Mouse (Mus musculus): ENCODE measurements at regions not wholly inside any gene's neighbourhood (a gene's known extent, or its start where the extent isn't known, plus 50 kb on each side); places are given as distances from the start of the nearest gene placed in this dataset.

DNA sequence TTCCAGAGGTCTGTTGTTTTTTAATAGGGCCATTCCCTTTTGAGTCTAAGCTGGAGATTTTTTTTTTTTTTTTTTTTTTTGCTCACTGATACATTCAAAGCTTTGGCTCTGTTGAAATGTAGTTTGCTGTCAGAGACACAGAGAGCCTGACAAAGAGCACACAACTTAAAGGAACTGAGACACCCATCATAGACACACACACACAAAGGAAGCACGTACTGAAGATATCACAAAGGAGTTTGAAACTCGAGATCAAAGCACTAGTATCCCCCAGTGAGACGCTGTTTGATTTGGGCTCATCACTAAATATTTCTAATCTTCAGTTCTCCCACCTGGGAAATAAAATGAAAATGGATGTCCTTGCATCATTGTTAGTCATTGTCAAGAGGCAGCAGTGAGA is 210.0 kb downstream of the Npr3 start:
- H3K9ac ChIP-seq = no peak overlapping the region
- no peaks in the 10 kb centered on the region for H3K4me1 ChIP-seq (replicated peaks)
- no peak for ATAC-seq (ENCODE audit: low FRiP score)
- WGBS = 41% methylated on average over 3 of the region's 3 CpGs
- no peaks in the 10 kb centered on the region for H3K27me3 ChIP-seq
- H3K4me2 ChIP-seq = no peak overlapping the region
- no peak overlapping the region for H3K4me3 ChIP-seq
- H3K36me3 ChIP-seq = no peaks in the 10 kb centered on the region
- H3K27ac ChIP-seq = no peak overlapping the region
- H3K9me3 ChIP-seq = no peaks in the 10 kb centered on the region

DNA sequence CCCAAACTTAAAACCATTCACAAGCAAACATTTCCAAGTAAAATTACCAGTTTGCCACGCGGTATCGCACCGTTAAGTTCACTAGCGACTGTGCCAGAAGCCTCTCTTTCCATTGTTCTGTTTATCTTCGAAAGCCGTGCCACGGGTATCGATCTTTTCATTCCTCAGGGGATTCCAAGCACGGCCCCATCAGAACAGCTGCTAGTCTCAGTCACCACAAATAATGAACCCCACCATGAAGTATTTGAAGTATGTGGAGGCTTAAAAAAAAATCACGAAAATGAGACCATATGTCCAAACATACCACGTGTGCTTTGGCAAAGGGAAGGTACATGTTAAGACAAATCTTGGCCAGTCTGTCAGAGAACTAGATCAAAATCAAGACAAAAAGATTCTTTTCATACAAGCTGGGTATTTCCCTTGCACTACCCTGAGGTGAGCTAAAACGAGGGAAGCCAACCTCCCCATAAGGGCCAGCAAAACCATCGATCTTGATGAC is 213.3 kb downstream of the Npr3 start:
- no peak overlapping the region for H3K9ac ChIP-seq
- 76% methylated on average over 14 of the region's 14 CpGs for WGBS
- H3K4me2 ChIP-seq = no peak overlapping the region
- ATAC-seq (ENCODE audit: low FRiP score) = no peak
- no peak overlapping the region for H3K4me3 ChIP-seq
- no peaks in the 10 kb centered on the region for H3K27me3 ChIP-seq
- H3K9me3 ChIP-seq = no peaks in the 10 kb centered on the region
- no peak overlapping the region for H3K27ac ChIP-seq
- H3K4me1 ChIP-seq (replicated peaks) = no peaks in the 10 kb centered on the region
- no peaks in the 10 kb centered on the region for H3K36me3 ChIP-seq

DNA sequence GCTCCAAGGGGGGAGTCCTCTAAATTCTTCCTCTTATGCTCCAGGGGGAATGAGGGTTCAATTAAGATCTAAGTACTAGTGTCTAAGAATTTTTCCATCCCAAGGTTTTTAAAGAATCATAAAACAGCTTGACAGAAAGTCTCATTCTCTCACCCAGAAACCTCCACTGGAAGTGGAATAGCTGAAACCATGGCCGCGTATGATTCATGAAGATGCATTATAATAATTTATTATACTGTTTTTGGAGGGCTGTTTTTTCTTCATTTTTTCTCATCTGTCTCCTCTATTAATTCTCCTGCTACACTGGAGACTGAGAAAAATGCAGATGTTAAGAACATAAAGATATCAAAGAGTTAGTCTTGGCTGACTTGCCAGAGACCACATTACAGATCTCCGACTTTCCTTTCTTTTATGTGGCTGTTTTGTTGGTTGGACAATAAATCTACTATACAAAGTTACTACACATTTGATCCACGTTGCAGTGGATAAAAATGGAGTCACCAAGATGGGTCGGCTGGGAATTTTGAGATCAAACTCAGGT is 242.2 kb downstream of the Npr3 start:
- no peak overlapping the region for H3K9ac ChIP-seq
- ATAC-seq (ENCODE audit: low FRiP score) = no peak

DNA sequence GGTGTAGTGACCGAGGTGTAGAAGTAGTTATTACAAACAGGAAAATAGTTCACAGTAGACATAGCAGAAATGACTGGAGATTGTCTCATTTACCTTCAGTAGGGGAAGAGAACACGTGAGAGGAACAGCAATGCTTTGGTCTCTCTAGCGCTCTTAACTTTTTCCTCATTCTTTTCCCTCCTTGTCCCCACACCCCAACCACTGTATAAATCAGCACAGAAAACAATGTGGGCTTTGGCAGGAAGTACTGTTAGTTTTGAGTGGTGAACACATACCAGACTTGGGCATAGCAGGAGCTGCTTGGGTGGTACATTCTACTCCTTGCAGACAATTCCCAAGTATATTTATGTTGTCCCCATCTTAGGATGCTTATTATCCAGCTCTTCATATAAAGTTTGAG is 251.9 kb downstream of the Npr3 start:
- ATAC-seq (ENCODE audit: low FRiP score) = no peak
- no peak overlapping the region for H3K27ac ChIP-seq
- H3K4me3 ChIP-seq = no peak overlapping the region
- H3K9me3 ChIP-seq = no peaks in the 10 kb centered on the region
- H3K27me3 ChIP-seq = no peaks in the 10 kb centered on the region
- no peak overlapping the region for H3K4me2 ChIP-seq
- H3K36me3 ChIP-seq = no peaks in the 10 kb centered on the region
- 91% methylated on average over 3 of the region's 3 CpGs for WGBS
- H3K9ac ChIP-seq = no peak overlapping the region
- no peaks in the 10 kb centered on the region for H3K4me1 ChIP-seq (replicated peaks)

More for the DNA sequence above, 242.2 kb downstream of the Npr3 start:
- no peaks in the 10 kb centered on the region for H3K36me3 ChIP-seq
- H3K4me1 ChIP-seq (replicated peaks) = no peaks in the 10 kb centered on the region
- H3K27ac ChIP-seq = no peak overlapping the region
- WGBS = 86% methylated on average over 5 of the region's 5 CpGs
- no peaks in the 10 kb centered on the region for H3K27me3 ChIP-seq
- no peaks in the 10 kb centered on the region for H3K9me3 ChIP-seq
- no peak overlapping the region for H3K4me2 ChIP-seq
- H3K4me3 ChIP-seq = no peak overlapping the region

DNA sequence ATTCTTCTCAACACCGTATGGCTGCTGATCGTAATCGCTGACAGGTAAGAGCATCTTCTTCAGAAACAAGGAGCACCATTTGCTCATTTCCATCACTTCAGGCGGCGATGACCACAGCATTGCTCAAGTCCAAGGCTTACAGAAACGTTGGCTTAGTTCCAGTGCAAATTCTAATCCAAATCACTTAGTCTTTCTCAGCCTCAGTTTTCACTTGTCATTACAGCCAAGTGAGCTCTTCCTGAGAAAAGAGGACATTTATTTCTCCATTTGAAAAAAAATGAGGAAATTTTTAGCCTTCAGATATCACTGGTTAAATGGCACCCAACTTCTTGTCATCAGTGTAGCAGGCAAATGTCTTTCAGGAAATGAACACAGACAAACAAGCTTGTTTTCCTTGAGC is 246.8 kb upstream of the Tars start:
- ATAC-seq (ENCODE audit: low FRiP score) = no peak
- WGBS = 92% methylated on average over 6 of the region's 6 CpGs
- H3K4me1 ChIP-seq (replicated peaks) = no peaks in the 10 kb centered on the region
- no peak overlapping the region for H3K4me3 ChIP-seq
- no peak overlapping the region for H3K27ac ChIP-seq
- H3K4me2 ChIP-seq = no peak overlapping the region
- no peaks in the 10 kb centered on the region for H3K36me3 ChIP-seq
- no peak overlapping the region for H3K9ac ChIP-seq
- H3K27me3 ChIP-seq = no peaks in the 10 kb centered on the region
- H3K9me3 ChIP-seq = no peaks in the 10 kb centered on the region

DNA sequence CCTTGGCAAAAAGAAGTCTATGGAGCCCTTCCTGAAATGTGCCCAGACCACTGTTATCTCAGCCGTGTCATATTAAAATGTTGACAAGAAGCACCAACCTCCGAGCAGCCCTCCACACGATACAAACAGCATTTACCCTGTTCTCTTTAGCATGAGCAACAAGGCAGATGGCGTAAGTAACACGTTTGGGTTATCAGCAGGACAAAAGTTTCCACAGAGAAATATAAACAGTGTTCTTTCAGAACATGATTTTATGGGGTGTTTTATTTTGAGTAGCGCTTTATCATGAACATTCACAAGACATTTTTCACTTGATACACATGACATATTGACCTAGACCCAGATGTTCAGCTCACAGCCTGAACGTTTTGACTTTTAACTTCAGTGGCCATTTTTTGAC is 245.3 kb upstream of the Tars start:
- no peaks in the 10 kb centered on the region for H3K27me3 ChIP-seq
- no peak overlapping the region for H3K4me2 ChIP-seq
- no peak overlapping the region for H3K27ac ChIP-seq
- H3K9ac ChIP-seq = no peak overlapping the region
- H3K9me3 ChIP-seq = no peaks in the 10 kb centered on the region
- ATAC-seq (ENCODE audit: low FRiP score) = no peak
- H3K4me1 ChIP-seq (replicated peaks) = no peaks in the 10 kb centered on the region
- no peak overlapping the region for H3K4me3 ChIP-seq
- WGBS = 89% methylated on average over 7 of the region's 7 CpGs
- H3K36me3 ChIP-seq = no peaks in the 10 kb centered on the region

DNA sequence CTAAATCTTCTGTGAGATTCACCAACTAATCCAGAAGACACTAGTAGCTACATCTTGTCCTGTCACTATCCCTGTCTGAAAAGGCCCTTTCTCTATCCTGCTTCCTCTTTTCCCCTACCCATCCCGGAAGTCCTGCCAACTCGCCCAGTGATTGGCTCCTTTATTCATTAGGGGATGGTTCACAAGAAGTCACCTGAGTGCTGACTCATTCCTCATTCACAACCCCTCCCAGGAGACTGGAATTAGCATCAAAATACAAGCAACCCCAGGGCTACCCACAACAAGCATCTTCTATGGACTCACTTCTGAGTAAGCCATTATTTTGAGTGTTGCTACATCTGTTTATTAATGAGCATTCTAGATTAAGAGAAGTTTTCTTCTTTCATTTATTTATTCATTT is 231.2 kb upstream of the Tars start:
- Histone ChIP-seq H3K36me3 (no peaks in the 10 kb centered on the region), H3K27ac (no peak overlapping the region), H3K9ac (no peak overlapping the region), H3K27me3 (no peaks in the 10 kb centered on the region), H3K4me1 (replicated peaks) (no peaks in the 10 kb centered on the region), H3K9me3 (no peaks in the 10 kb centered on the region), H3K4me3 (no peak overlapping the region), H3K4me2 (no peak overlapping the region)
- ATAC-seq (ENCODE audit: low FRiP score) = no peak
- WGBS = 80% methylated on average over 2 of the region's 2 CpGs

DNA sequence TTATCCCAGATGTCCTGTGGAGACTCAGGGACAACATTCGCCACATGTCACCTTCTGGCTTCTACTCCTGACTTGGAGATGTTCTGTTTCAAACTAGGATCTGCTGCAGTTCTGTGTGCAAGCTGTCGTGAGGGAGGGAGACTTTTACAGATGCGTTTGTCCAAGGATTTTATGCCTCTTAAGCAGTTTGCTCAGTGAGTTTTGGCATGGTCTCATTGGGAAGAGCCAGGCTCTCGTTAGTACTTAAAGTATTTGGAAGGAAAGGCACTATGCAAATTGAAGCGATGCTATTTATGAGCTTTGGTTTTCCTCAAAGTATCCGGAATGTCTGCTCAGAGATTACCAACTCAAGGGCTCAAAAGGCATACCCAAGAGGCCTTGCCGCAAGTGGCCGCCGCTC is 227.0 kb upstream of the Tars start:
- Histone ChIP-seq H3K36me3 (no peaks in the 10 kb centered on the region), H3K4me3 (no peak overlapping the region), H3K4me2 (no peak overlapping the region), H3K9ac (no peak overlapping the region), H3K9me3 (no peaks in the 10 kb centered on the region), H3K27me3 (no peaks in the 10 kb centered on the region), H3K4me1 (replicated peaks) (no peaks in the 10 kb centered on the region), H3K27ac (no peak overlapping the region)
- no peak for ATAC-seq (ENCODE audit: low FRiP score)
- 87% methylated on average over 9 of the region's 9 CpGs for WGBS

DNA sequence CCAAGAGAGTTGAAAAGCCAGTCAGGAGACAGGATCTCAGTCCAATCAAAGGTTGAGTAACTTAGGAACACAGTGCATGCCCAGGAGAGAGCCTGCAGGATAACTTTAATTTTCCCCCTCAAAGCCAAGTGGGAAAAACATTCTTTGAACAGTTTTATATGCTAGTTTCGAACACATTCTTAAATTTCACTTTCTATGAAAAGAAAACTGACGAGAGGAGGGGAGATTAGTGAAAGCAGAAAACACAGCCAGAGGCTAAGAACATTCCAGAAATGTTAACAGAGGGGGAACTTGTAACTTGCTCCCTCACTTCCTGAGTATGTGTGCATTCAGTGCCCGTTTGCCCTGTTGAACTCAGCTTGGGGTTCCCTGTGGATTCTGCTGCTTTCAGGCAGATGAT is 213.0 kb upstream of the Tars start:
- no peak for ATAC-seq (ENCODE audit: low FRiP score)
- no peak overlapping the region for H3K9ac ChIP-seq
- no peaks in the 10 kb centered on the region for H3K36me3 ChIP-seq
- no peak overlapping the region for H3K4me3 ChIP-seq
- no peak overlapping the region for H3K4me2 ChIP-seq
- H3K4me1 ChIP-seq (replicated peaks) = no peaks in the 10 kb centered on the region
- WGBS = 68% methylated on average over 3 of the region's 3 CpGs
- no peak overlapping the region for H3K27ac ChIP-seq
- H3K27me3 ChIP-seq = no peaks in the 10 kb centered on the region
- no peaks in the 10 kb centered on the region for H3K9me3 ChIP-seq

DNA sequence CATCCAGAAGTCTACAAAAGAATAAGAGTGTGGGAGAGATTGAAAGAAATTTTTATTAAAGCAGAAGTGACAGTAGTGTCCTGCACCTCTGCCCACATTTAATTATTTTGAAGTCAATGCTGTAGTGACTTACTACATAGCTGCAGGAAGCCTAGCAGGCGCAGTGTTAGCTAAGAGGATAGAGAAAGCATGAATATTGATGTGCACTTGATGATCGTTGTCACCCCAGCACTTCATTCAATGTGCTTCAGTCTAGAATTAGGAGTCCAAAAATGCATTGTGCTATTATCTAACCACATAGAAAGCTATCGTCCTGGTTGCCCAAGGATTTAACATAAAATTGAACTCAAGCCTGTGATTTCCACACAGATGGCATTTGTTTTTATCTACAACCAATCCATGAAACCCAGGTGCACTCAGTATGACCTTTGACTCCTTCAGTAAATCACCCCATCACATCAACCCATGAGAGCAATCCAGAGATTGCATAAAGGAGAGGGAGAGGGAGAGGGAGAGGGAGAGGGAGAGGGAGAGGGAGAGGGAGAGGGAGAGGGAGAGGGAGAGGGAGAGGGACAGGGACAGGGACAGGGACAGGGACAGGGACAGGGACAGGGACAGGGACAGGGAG is 210.7 kb upstream of the Tars start:
- ATAC-seq (ENCODE audit: low FRiP score) = no peak
- no peak overlapping the region for H3K27ac ChIP-seq
- no peaks in the 10 kb centered on the region for H3K36me3 ChIP-seq
- no peak overlapping the region for H3K9ac ChIP-seq
- H3K4me2 ChIP-seq = no peak overlapping the region
- 55% methylated on average over 3 of the region's 3 CpGs for WGBS
- no peaks in the 10 kb centered on the region for H3K4me1 ChIP-seq (replicated peaks)
- no peaks in the 10 kb centered on the region for H3K27me3 ChIP-seq
- H3K9me3 ChIP-seq = no peaks in the 10 kb centered on the region
- no peak overlapping the region for H3K4me3 ChIP-seq

DNA sequence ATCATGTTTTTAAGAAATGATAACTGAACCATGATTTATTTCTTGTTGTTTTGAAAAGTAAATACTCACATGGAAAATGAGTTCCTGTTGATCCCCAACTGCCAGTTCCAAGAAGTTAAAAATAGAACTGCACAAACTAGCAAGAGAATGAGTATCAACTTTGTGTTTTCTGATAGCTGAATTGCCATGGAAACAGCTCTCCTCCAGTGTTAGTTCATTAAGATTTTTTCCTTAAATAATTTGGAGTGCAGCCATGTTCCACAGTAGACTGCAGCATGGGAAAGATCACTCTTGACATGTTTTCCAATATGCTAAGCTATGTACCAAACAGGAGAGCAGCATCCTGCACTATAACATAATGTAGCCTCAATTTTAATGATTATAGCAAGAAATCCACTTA is 208.0 kb upstream of the Tars start:
- H3K4me1 ChIP-seq (replicated peaks) = no peaks in the 10 kb centered on the region
- no peaks in the 10 kb centered on the region for H3K9me3 ChIP-seq
- no peak overlapping the region for H3K9ac ChIP-seq
- no peak overlapping the region for H3K4me3 ChIP-seq
- no peak for ATAC-seq (ENCODE audit: low FRiP score)
- no peak overlapping the region for H3K4me2 ChIP-seq
- no peaks in the 10 kb centered on the region for H3K36me3 ChIP-seq
- H3K27me3 ChIP-seq = no peaks in the 10 kb centered on the region
- H3K27ac ChIP-seq = no peak overlapping the region

DNA sequence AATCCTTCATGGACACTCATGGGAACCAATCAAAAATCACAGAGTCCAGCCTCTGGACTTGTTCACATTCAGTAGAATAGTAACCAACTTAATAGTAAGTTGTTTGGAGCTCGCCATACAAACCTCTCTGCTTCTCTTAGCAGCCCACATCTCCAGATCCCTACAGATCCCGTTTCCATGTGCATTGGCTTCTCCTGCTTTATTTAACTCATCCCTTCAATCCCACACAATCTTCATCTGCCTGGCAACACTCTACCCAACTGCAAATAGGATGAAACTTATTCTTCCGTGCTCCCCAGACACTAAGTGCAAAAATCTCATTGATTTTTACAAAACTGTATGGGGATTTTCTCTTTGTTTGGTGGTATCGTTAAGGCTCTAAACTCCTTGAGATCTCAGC is 206.2 kb upstream of the Tars start:
- Histone ChIP-seq H3K4me3 (no peak overlapping the region), H3K9ac (no peak overlapping the region), H3K36me3 (no peaks in the 10 kb centered on the region), H3K27me3 (no peaks in the 10 kb centered on the region), H3K4me1 (replicated peaks) (no peaks in the 10 kb centered on the region), H3K4me2 (no peak overlapping the region), H3K27ac (no peak overlapping the region), H3K9me3 (no peaks in the 10 kb centered on the region)
- ATAC-seq (ENCODE audit: low FRiP score) = no peak
- WGBS = 94% methylated on average over 4 of the region's 4 CpGs

DNA sequence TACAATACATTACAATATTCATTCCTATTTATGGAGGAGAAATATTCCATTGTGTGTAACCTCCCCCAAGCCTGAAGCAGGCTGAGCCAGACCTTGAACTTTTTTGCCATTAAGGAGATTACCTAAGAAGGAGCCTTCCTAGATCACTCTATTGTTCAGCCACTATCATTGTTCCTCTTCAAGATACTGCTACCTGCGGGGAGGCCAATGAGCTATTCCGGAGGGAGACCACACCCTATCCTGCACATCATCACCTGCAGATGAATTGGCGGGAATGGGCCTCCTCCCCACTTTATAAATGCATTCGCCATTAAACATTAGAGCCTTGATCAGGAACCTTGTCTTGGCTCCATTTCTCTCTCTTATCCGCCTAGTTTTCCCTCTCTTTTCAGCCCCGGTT is 197.6 kb upstream of the Tars start:
- WGBS = 92% methylated on average over 6 of the region's 6 CpGs
- no peak for ATAC-seq (ENCODE audit: low FRiP score)
- no peaks in the 10 kb centered on the region for H3K36me3 ChIP-seq
- H3K4me3 ChIP-seq = no peak overlapping the region
- no peaks in the 10 kb centered on the region for H3K4me1 ChIP-seq (replicated peaks)
- no peak overlapping the region for H3K27ac ChIP-seq
- no peaks in the 10 kb centered on the region for H3K27me3 ChIP-seq
- H3K4me2 ChIP-seq = no peak overlapping the region
- no peaks in the 10 kb centered on the region for H3K9me3 ChIP-seq
- no peak overlapping the region for H3K9ac ChIP-seq
